8 mouse cellular contexts compared by ENCODE assay signal in genomic region chr6:14585827-14586226, GRCm38 (mm10).
A peak's percentile ranks its signal among the peaks of the same experiment; 100 is the strongest.
DNase-seq lines count a peak whose midpoint lies in the region; TF ChIP-seq lines count a peak whose summit lies in the region.

No protein-coding gene starts in this region.

- H3K27ac ChIP-seq in left cerebral cortex, adult 2 months = no peak overlapping the region

- DNase-seq in cerebellum, postnatal 10 days = peak; percentile 3 to 58
- no peak for DNase-seq in cerebellum, adult 8-10 months
- no peak for DNase-seq in left cerebral cortex, adult 2 months (ENCODE audit: extremely low spot score in 1 of 2, low spot score in 2 of 2)
- DNase-seq in left cerebral cortex, adult 18-20 months (ENCODE audit: low spot score in 2 of 2) = no peak
- peak; percentile 11 for DNase-seq in fibroblast of lung, adult 2 months (ENCODE audit: low read depth)
- peak; percentile 28 for DNase-seq in retina, adult 2 months (ENCODE audit: low read depth, low spot score)
- DNase-seq in adrenal gland, adult 8-10 months = no peak
- DNase-seq in testis, postnatal 10 days (ENCODE audit: low spot score) = no peak

- intact Hi-C loops in left cerebral cortex, adult 2 months (cut with DNase I) = loop anchor here (5.0 kb wide), 1 partner anchor 251 kb away; no protein-coding TSS in a partner anchor

- no peak overlapping the region for H3K4me3 ChIP-seq in left cerebral cortex, adult 2 months

- TF ChIP-seq CTCF in left cerebral cortex, adult 2 months (IDR thresholded peaks at IDR 0.05) = peak; percentile 73

Comparison
In these comparisons a context has a peak if more than half of its experiments do, and no peak if none do; other contexts are left out.
1. DNase-seq: peak in cerebellum, postnatal 10 days (2 of 2), fibroblast of lung, adult 2 months (single experiment) and retina, adult 2 months (single experiment); none in cerebellum, adult 8-10 months (single experiment), left cerebral cortex, adult 2 months (0 of 2), left cerebral cortex, adult 18-20 months (0 of 2), adrenal gland, adult 8-10 months (single experiment) and testis, postnatal 10 days (single experiment).